Mouse (Mus musculus) midbrain, embryonic 13.5 days (tissue): ENCODE results near the gene Vmn2r27. TPM values are rescaled to one million over a fixed set of nuclear protein-coding genes. Genes with fewer than 3 reads are reported as not detected.
A peak's percentile ranks its signal among the peaks of the same experiment; 100 is the strongest.

ENCODE experiments used
- ATAC-seq: fragments of 200-750 bp; cut with Nextera tagmentation; 2 replicates; pipeline ENCODE4 v1.8.0; 2017; ENCODE audit warnings: mild to moderate bottlenecking, moderate TSS enrichment, moderate library complexity
- H3K27ac ChIP-seq: fragments of 300-500 bp; sonication (generic); 2 replicates; pipeline ENCODE4 v1.5.1; 2015; ENCODE audit warnings: inconsistent platforms, mild to moderate bottlenecking, moderate library complexity
- H3K27me3 ChIP-seq: fragments of 300-500 bp; sonication (generic); 2 replicates; pipeline ENCODE4 v1.6.1; 2015; ENCODE audit warnings: mild to moderate bottlenecking, inconsistent platforms
- H3K36me3 ChIP-seq: fragments of 300-500 bp; sonication (generic); 2 replicates; pipeline ENCODE4 v1.6.1; 2015; ENCODE audit warnings: mild to moderate bottlenecking, inconsistent platforms
- H3K4me1 ChIP-seq: fragments of 300-500 bp; sonication (generic); replicated peaks from 2 replicates; pipeline ENCODE4 v1.6.1; 2015; ENCODE audit warnings: inconsistent platforms
- H3K4me2 ChIP-seq: fragments of 300-500 bp; sonication (generic); replicated peaks from 2 replicates; pipeline ENCODE4 v1.6.1; 2015; ENCODE audit warnings: moderate library complexity, mild to moderate bottlenecking, inconsistent platforms
- H3K4me3 ChIP-seq: fragments of 300-500 bp; sonication (generic); replicated peaks from 2 replicates; pipeline ENCODE4 v1.5.1; 2015; ENCODE audit warnings: mild to moderate bottlenecking, inconsistent platforms
- H3K9ac ChIP-seq: fragments of 300-500 bp; sonication (generic); replicated peaks from 2 replicates; pipeline ENCODE4 v1.6.1; 2015; ENCODE audit warnings: mild to moderate bottlenecking, inconsistent platforms
- H3K9me3 ChIP-seq: fragments of 300-500 bp; sonication (generic); 2 replicates; pipeline ENCODE4 v1.6.1; 2016; ENCODE audit warnings: mild to moderate bottlenecking, inconsistent platforms
- WGBS: fragments of 180-500 bp; shearing (Covaris S2); methylation state at CpG from one replicate; pipeline ENCODE4 v1.1.7; 2015; 5-methylcytosine and 5-hydroxymethylcytosine counted together
- polyA plus RNA-seq: library from polyadenylated mRNA; unstranded; fragments of >200 nt; fragmentation: Nextera tagmentation; extraction: Ambion mirVana; gene quantifications from 2 replicates; pipeline ENCODE4 v1.2.1, GENCODE M21; 2015

Vmn2r27 gene
- not detected in 2 replicates for polyA plus RNA-seq

GRCm38 (mm10) chr6:124231756-124232155, at the start of gene Vmn2r27:
Vmn2r27 (minus strand) TSS chr6:124231856.
- Histone ChIP-seq H3K9me3 (no peaks in the 10 kb centered on the region), H3K36me3 (no peaks in the 10 kb centered on the region), H3K4me3 (no peak within 1 kb of the TSS), H3K9ac (no peak within 1 kb of the TSS), H3K27ac (no peak within 1 kb of the TSS), H3K4me2 (no peak within 1 kb of the TSS), H3K4me1 (no peaks in the 10 kb centered on the region), H3K27me3 (no peaks in the 10 kb centered on the region)
- WGBS, result 88% methylated on average over 1 of the region's 1 CpGs
- ATAC-seq, result no peak

GRCm38 (mm10) chr6:124278291-124278690, 46.6 kb upstream of the Vmn2r27 start:
- H3K27me3 ChIP-seq, result no peaks in the 10 kb centered on the region
- whole genome bisulfite sequencing, result 88% methylated on average over 5 of the region's 5 CpGs
- no peak overlapping the region for H3K4me2 ChIP-seq
- H3K36me3 ChIP-seq, result no peaks in the 10 kb centered on the region
- H3K9ac ChIP-seq, result no peak overlapping the region
- no peaks in the 10 kb centered on the region for H3K4me1 ChIP-seq
- ATAC-seq, result no peak
- no peak overlapping the region for H3K4me3 ChIP-seq
- H3K27ac ChIP-seq, result no peak overlapping the region
- H3K9me3 ChIP-seq, result no peaks in the 10 kb centered on the region

- Histone ChIP-seq H3K4me1 (no peaks in the 10 kb centered on the region), H3K4me2 (no peak overlapping the region), H3K9me3 (no peaks in the 10 kb centered on the region), H3K36me3 (no peaks in the 10 kb centered on the region), H3K4me3 (no peak overlapping the region), H3K27ac (no peak overlapping the region), H3K27me3 (no peaks in the 10 kb centered on the region), H3K9ac (no peak overlapping the region)
- WGBS, result 85% methylated on average over 5 of the region's 5 CpGs
- no peak for ATAC-seq
Measured at GRCm38 (mm10) chr6:124277641-124278040, 46.0 kb upstream of the Vmn2r27 start.

- Histone ChIP-seq H3K9me3 (no peaks in the 10 kb centered on the region), H3K9ac (no peak overlapping the region), H3K27ac (no peak overlapping the region), H3K36me3 (no peaks in the 10 kb centered on the region), H3K4me3 (no peak overlapping the region), H3K4me1 (no peaks in the 10 kb centered on the region), H3K27me3 (no peaks in the 10 kb centered on the region), H3K4me2 (no peak overlapping the region)
- 86% methylated on average over 5 of the region's 5 CpGs for WGBS
- no peak for ATAC-seq
Measured at GRCm38 (mm10) chr6:124273231-124273880, 41.7 kb upstream of the Vmn2r27 start.

GRCm38 (mm10) chr6:124262696-124263095, 31.0 kb upstream of the Vmn2r27 start:
- no peak overlapping the region for H3K27ac ChIP-seq
- ATAC-seq, result peak; percentile 59; the same call in 1 of the 2 replicates

GRCm38 (mm10) chr6:124260198-124260931, 28.7 kb upstream of the Vmn2r27 start:
- no peaks in the 10 kb centered on the region for H3K9me3 ChIP-seq
- H3K36me3 ChIP-seq, result no peaks in the 10 kb centered on the region
- no peak overlapping the region for H3K4me3 ChIP-seq
- H3K4me1 ChIP-seq, result no peaks in the 10 kb centered on the region
- H3K27ac ChIP-seq, result no peak overlapping the region
- 22% methylated on average over 13 of the region's 14 CpGs for WGBS
- H3K27me3 ChIP-seq, result no peaks in the 10 kb centered on the region
- H3K9ac ChIP-seq, result no peak overlapping the region
- H3K4me2 ChIP-seq, result no peak overlapping the region
- peak; percentile 92 for ATAC-seq

More at GRCm38 (mm10) chr6:124262696-124263095, 31.0 kb upstream of the Vmn2r27 start:
- Histone ChIP-seq H3K9me3 (no peaks in the 10 kb centered on the region), H3K27me3 (no peaks in the 10 kb centered on the region), H3K4me1 (no peaks in the 10 kb centered on the region), H3K36me3 (no peaks in the 10 kb centered on the region), H3K4me2 (no peak overlapping the region), H3K4me3 (no peak overlapping the region), H3K9ac (no peak overlapping the region)
- 6% methylated on average over 3 of the region's 3 CpGs for WGBS

GRCm38 (mm10) chr6:124255721-124256470, 24.2 kb upstream of the Vmn2r27 start:
- Histone ChIP-seq H3K9ac (no peak overlapping the region), H3K4me2 (no peak overlapping the region), H3K4me1 (no peaks in the 10 kb centered on the region), H3K27me3 (no peaks in the 10 kb centered on the region), H3K36me3 (no peaks in the 10 kb centered on the region), H3K4me3 (no peak overlapping the region), H3K27ac (no peak overlapping the region), H3K9me3 (no peaks in the 10 kb centered on the region)
- 71% methylated on average over 6 of the region's 6 CpGs for WGBS
- no peak for ATAC-seq

GRCm38 (mm10) chr6:124202116-124202515, 29.5 kb downstream of the Vmn2r27 start:
- no peaks in the 10 kb centered on the region for H3K9me3 ChIP-seq
- H3K27me3 ChIP-seq, result no peaks in the 10 kb centered on the region
- no peak overlapping the region for H3K4me2 ChIP-seq
- no peaks in the 10 kb centered on the region for H3K4me1 ChIP-seq
- no peak overlapping the region for H3K27ac ChIP-seq
- WGBS, result 83% methylated on average over 4 of the region's 4 CpGs
- no peak overlapping the region for H3K4me3 ChIP-seq
- no peaks in the 10 kb centered on the region for H3K36me3 ChIP-seq
- ATAC-seq, result no peak
- no peak overlapping the region for H3K9ac ChIP-seq

- Histone ChIP-seq H3K4me1 (no peaks in the 10 kb centered on the region), H3K27me3 (no peaks in the 10 kb centered on the region), H3K27ac (no peak overlapping the region), H3K4me3 (no peak overlapping the region), H3K9me3 (no peaks in the 10 kb centered on the region), H3K4me2 (no peak overlapping the region), H3K9ac (no peak overlapping the region), H3K36me3 (no peaks in the 10 kb centered on the region)
- WGBS, result 81% methylated on average over 3 of the region's 3 CpGs
- ATAC-seq, result no peak
Measured at GRCm38 (mm10) chr6:124168499-124169257, 63.0 kb downstream of the Vmn2r27 start.

- Histone ChIP-seq H3K36me3 (no peaks in the 10 kb centered on the region), H3K4me1 (no peaks in the 10 kb centered on the region), H3K4me3 (no peak overlapping the region), H3K4me2 (no peak overlapping the region), H3K9ac (no peak overlapping the region), H3K27ac (no peak overlapping the region), H3K9me3 (no peaks in the 10 kb centered on the region), H3K27me3 (no peaks in the 10 kb centered on the region)
- no peak for ATAC-seq
- WGBS, result 81% methylated on average over 2 of the region's 2 CpGs
Measured at GRCm38 (mm10) chr6:124166596-124166995, 65.1 kb downstream of the Vmn2r27 start.

- Histone ChIP-seq H3K4me1 (no peaks in the 10 kb centered on the region), H3K4me3 (no peak overlapping the region), H3K27ac (no peak overlapping the region), H3K9ac (no peak overlapping the region), H3K36me3 (no peaks in the 10 kb centered on the region), H3K4me2 (no peak overlapping the region), H3K27me3 (no peaks in the 10 kb centered on the region), H3K9me3 (no peaks in the 10 kb centered on the region)
- ATAC-seq, result no peak
- 48% methylated on average over 1 of the region's 1 CpGs for WGBS
Measured at GRCm38 (mm10) chr6:124149808-124150207, 81.8 kb downstream of the Vmn2r27 start.
